Mouse (Mus musculus): ENCODE data around the gene Slc6a17.

Gene Slc6a17

GRCm38 (mm10) chr3:107459773-107460431 is 57.9 kb downstream of the Slc6a17 start:
- no peak for DNase-seq

GRCm38 (mm10) chr3:107459196-107459772 is 58.5 kb downstream of the Slc6a17 start, which contains the start of gene Kcnc4:
TSS of gene Kcnc4 (minus strand) at chr3:107459552.
- DNase-seq: peak; percentile 9

GRCm38 (mm10) chr3:107458528-107459195 is 59.2 kb downstream of the Slc6a17 start:
- peak; percentile 19 for DNase-seq

- no peak for DNase-seq
Observed at GRCm38 (mm10) chr3:107458104-107458503, 59.7 kb downstream of the Slc6a17 start.

GRCm38 (mm10) chr3:107454280-107454679 is 63.5 kb downstream of the Slc6a17 start:
- DNase-seq: no peak

GRCm38 (mm10) chr3:107446822-107447221 is 71.0 kb downstream of the Slc6a17 start:
- no peak for DNase-seq

GRCm38 (mm10) chr3:107443866-107444265 is 74.0 kb downstream of the Slc6a17 start:
- DNase-seq: no peak

GRCm38 (mm10) chr3:107442191-107442590 is 75.6 kb downstream of the Slc6a17 start:
- DNase-seq: no peak

GRCm38 (mm10) chr3:107441306-107441705 is 76.5 kb downstream of the Slc6a17 start:
- no peak for DNase-seq

- DNase-seq: no peak
Observed at GRCm38 (mm10) chr3:107439280-107439679, 78.5 kb downstream of the Slc6a17 start.

- DNase-seq: no peak
Observed at GRCm38 (mm10) chr3:107437666-107438065, 80.2 kb downstream of the Slc6a17 start.

GRCm38 (mm10) chr3:107436434-107436833 is 81.4 kb downstream of the Slc6a17 start:
- no peak for DNase-seq

GRCm38 (mm10) chr3:107433614-107434013 is 84.2 kb downstream of the Slc6a17 start:
- peak; percentile 45 for DNase-seq

- DNase-seq: peak; percentile 21
Observed at GRCm38 (mm10) chr3:107431268-107431667, 86.5 kb downstream of the Slc6a17 start.

- peak; percentile 19 for DNase-seq
Observed at GRCm38 (mm10) chr3:107424258-107425041, 93.4 kb downstream of the Slc6a17 start.

- no peak for DNase-seq
Observed at GRCm38 (mm10) chr3:107420156-107420555, 97.7 kb downstream of the Slc6a17 start.

Measured in lung, postnatal 10 days (tissue).